Mouse (Mus musculus) CH12.LX (cell line): ENCODE measurements at regions not wholly inside any gene's neighbourhood (a gene's known extent, or its start where the extent isn't known, plus 50 kb on each side); places are given as distances from the start of the nearest gene placed in this dataset.

ENCODE experiments used
- DNase-seq: peaks from one replicate; pipeline ENCODE4 v3.0.0-alpha.2; 2013; ENCODE audit errors: extremely low read depth
- H3K27ac ChIP-seq: 2 replicates; pipeline ENCODE4 v1.5.1; 2012; ENCODE audit warnings: low read depth, mild to moderate bottlenecking, control low read depth, moderate library complexity; ENCODE audit not compliant: insufficient read depth
- H3K27me3 ChIP-seq: replicated peaks from 2 replicates; pipeline ENCODE3; 2012; ENCODE audit warnings: inconsistent platforms
- H3K36me3 ChIP-seq, 2 experiments: replicated peaks in 1 of 2; 2 replicates each; pipeline versions ENCODE3 to v1.6.1; 2012; ENCODE audit warnings: inconsistent platforms in 1 of 2, low read length in 1 of 2, mild to moderate bottlenecking in 1 of 2, mixed read lengths in 1 of 2, moderate library complexity in 1 of 2; ENCODE audit not compliant: control insufficient read depth in 1 of 2, insufficient read depth in 1 of 2
- H3K4me1 ChIP-seq, 2 experiments: 2 replicates each; pipeline ENCODE4 v1.6.1; 2012; ENCODE audit warnings: inconsistent platforms in 1 of 2, moderate library complexity in 1 of 2; ENCODE audit not compliant: insufficient read depth in 2 of 2, control insufficient read depth in 1 of 2
- H3K4me2 ChIP-seq: 2 replicates; pipeline ENCODE4 v1.6.1; 2012; ENCODE audit warnings: low read depth, mild to moderate bottlenecking, control low read depth; ENCODE audit not compliant: poor library complexity, insufficient read depth, severe bottlenecking
- H3K4me3 ChIP-seq, 3 experiments: fragments of 150-350 bp in 1 of 3; sonication (generic) in 1 of 3; replicated peaks in 1 of 3; 2 replicates each; pipeline versions ENCODE3 to v1.5.1; 2011 to 2012; ENCODE audit warnings: low read depth in 2 of 3, low read length in 2 of 3, mild to moderate bottlenecking in 2 of 3, moderate library complexity in 2 of 3, control low read depth in 1 of 3, improper control_type of control experiment in 1 of 3, inconsistent platforms in 1 of 3, mixed read lengths in 1 of 3; ENCODE audit not compliant: poor library complexity in 1 of 3
- H3K79me2 ChIP-seq: replicated peaks from 2 replicates; pipeline ENCODE4 v1.6.1; 2012; ENCODE audit warnings: mild to moderate bottlenecking, moderate library complexity; ENCODE audit not compliant: control insufficient read depth, poor library complexity, insufficient read depth, severe bottlenecking; ENCODE audit errors: extremely low read depth
- H3K9ac ChIP-seq: 2 replicates; pipeline ENCODE4 v1.6.1; 2012; ENCODE audit warnings: low read depth, mild to moderate bottlenecking, control low read depth, moderate library complexity; ENCODE audit not compliant: insufficient read depth
- H3K9me3 ChIP-seq: replicated peaks from 2 replicates; pipeline ENCODE3; 2012; ENCODE audit warnings: low read length, inconsistent platforms, mixed read lengths
- BHLHE40 ChIP-seq: IDR thresholded peaks from 2 replicates; pipeline ENCODE4 v1.6.1; 2011; ENCODE audit warnings: mild to moderate bottlenecking, low read depth, low read length, improper control_type of control experiment
- CHD1 ChIP-seq: IDR thresholded peaks from 2 replicates; pipeline ENCODE4 v1.6.1; 2012; ENCODE audit warnings: low read depth, low read length, improper control_type of control experiment, inconsistent platforms
- CHD2 ChIP-seq: IDR thresholded peaks from 2 replicates; pipeline ENCODE4 v1.6.1; 2011; ENCODE audit warnings: low read length, improper control_type of control experiment
- CTCF ChIP-seq, 2 experiments: IDR thresholded peaks in 1 of 2; conservative IDR thresholded peaks in 1 of 2; 2 replicates each; pipeline ENCODE4 v1.5.1; 2011 to 2012; ENCODE audit warnings: low read depth in 2 of 2, low read length in 2 of 2, improper control_type of control experiment in 1 of 2, inconsistent platforms in 1 of 2, mild to moderate bottlenecking in 1 of 2, moderate library complexity in 1 of 2
- EP300 ChIP-seq: IDR thresholded peaks from 2 replicates; pipeline ENCODE4 v1.6.1; 2011; ENCODE audit warnings: low read length, improper control_type of control experiment
- ETS1 ChIP-seq: conservative IDR thresholded peaks from 2 replicates; pipeline ENCODE4 v1.6.1; 2012; ENCODE audit warnings: low read depth, mild to moderate bottlenecking, inconsistent platforms, low read length, improper control_type of control experiment, moderate library complexity
- GABPA ChIP-seq: IDR thresholded peaks from 2 replicates; pipeline ENCODE4 v1.6.1; 2012; ENCODE audit warnings: low read depth, low read length, improper control_type of control experiment, inconsistent platforms; ENCODE audit not compliant: insufficient replicate concordance
- HCFC1 ChIP-seq: IDR thresholded peaks from 2 replicates; pipeline ENCODE4 v1.6.1; 2012; ENCODE audit warnings: low read depth, mild to moderate bottlenecking, inconsistent platforms, low read length, improper control_type of control experiment
- IRF4 ChIP-seq: IDR thresholded peaks from 2 replicates; pipeline ENCODE4 v1.6.1; 2014; ENCODE audit warnings: low read depth, mild to moderate bottlenecking, inconsistent platforms, low read length, improper control_type of control experiment
- JUND ChIP-seq: conservative IDR thresholded peaks from 2 replicates; pipeline ENCODE4 v1.6.1; 2011; ENCODE audit warnings: low read depth, low read length, improper control_type of control experiment
- KAT2A ChIP-seq: IDR thresholded peaks from 2 replicates; pipeline ENCODE4 v1.6.1; 2012; ENCODE audit warnings: low read length, improper control_type of control experiment, inconsistent platforms; ENCODE audit not compliant: insufficient replicate concordance
- MAFK ChIP-seq: IDR thresholded peaks from 2 replicates; pipeline ENCODE4 v1.6.1; 2011; ENCODE audit warnings: low read length, improper control_type of control experiment; ENCODE audit not compliant: insufficient replicate concordance
- MAZ ChIP-seq: IDR thresholded peaks from 2 replicates; pipeline ENCODE4 v1.6.1; 2012; ENCODE audit warnings: low read depth, mild to moderate bottlenecking, inconsistent platforms, low read length, improper control_type of control experiment, moderate library complexity
- MEF2A ChIP-seq: IDR thresholded peaks from 2 replicates; pipeline ENCODE4 v1.6.1; 2014; ENCODE audit warnings: low read depth, mild to moderate bottlenecking, inconsistent platforms, low read length, improper control_type of control experiment, borderline replicate concordance
- MYC ChIP-seq: IDR thresholded peaks from 2 replicates; pipeline ENCODE4 v1.6.1; 2011; ENCODE audit warnings: low read depth, mild to moderate bottlenecking, improper control_type of control experiment, low read length
- NELFE ChIP-seq: IDR thresholded peaks from 2 replicates; pipeline ENCODE4 v1.6.1; 2011; ENCODE audit warnings: low read depth, low read length, improper control_type of control experiment
- NRF1 ChIP-seq: IDR thresholded peaks from 2 replicates; pipeline ENCODE4 v1.6.1; 2014; ENCODE audit warnings: low read depth, mild to moderate bottlenecking, inconsistent platforms, low read length, improper control_type of control experiment, moderate library complexity
- PAX5 ChIP-seq: IDR thresholded peaks from 2 replicates; pipeline ENCODE4 v1.6.1; 2012; ENCODE audit warnings: low read length, inconsistent platforms, mixed read lengths
- POLR2A ChIP-seq: IDR thresholded peaks from 2 replicates; pipeline ENCODE4 v1.6.1; 2011; ENCODE audit warnings: low read depth, mild to moderate bottlenecking, improper control_type of control experiment, low read length
- POLR2AphosphoS2 ChIP-seq: IDR thresholded peaks from 2 replicates; pipeline ENCODE4 v1.6.1; 2011; ENCODE audit warnings: low read depth, low read length, improper control_type of control experiment
- RCOR1 ChIP-seq: conservative IDR thresholded peaks from 2 replicates; pipeline ENCODE4 v1.6.1; 2012; ENCODE audit warnings: low read depth, mild to moderate bottlenecking, inconsistent platforms, low read length, improper control_type of control experiment
- SIN3A ChIP-seq: IDR thresholded peaks from 2 replicates; pipeline ENCODE4 v1.6.1; 2012; ENCODE audit warnings: low read length, improper control_type of control experiment, inconsistent platforms
- TCF12 ChIP-seq: IDR thresholded peaks from 2 replicates; pipeline ENCODE4 v1.6.1; 2014; ENCODE audit warnings: low read depth, mild to moderate bottlenecking, inconsistent platforms, low read length, improper control_type of control experiment
- UBTF ChIP-seq: IDR thresholded peaks from 2 replicates; pipeline ENCODE4 v1.6.1; 2012; ENCODE audit warnings: low read depth, mild to moderate bottlenecking, inconsistent platforms, low read length, improper control_type of control experiment, moderate library complexity
- USF1 ChIP-seq: IDR thresholded peaks from 2 replicates; pipeline ENCODE4 v1.6.1; 2014; ENCODE audit warnings: low read depth, mild to moderate bottlenecking, inconsistent platforms, low read length, improper control_type of control experiment
- USF2 ChIP-seq: conservative IDR thresholded peaks from 2 replicates; pipeline ENCODE4 v1.6.1; 2011; ENCODE audit warnings: low read depth, low read length, improper control_type of control experiment
- ZKSCAN1 ChIP-seq: IDR thresholded peaks from 2 replicates; pipeline ENCODE4 v1.6.1; 2012; ENCODE audit warnings: low read depth, inconsistent platforms, low read length, improper control_type of control experiment, borderline replicate concordance
- ZNF384 ChIP-seq: IDR thresholded peaks from 2 replicates; pipeline ENCODE4 v1.6.1; 2012; ENCODE audit warnings: low read depth, low read length, improper control_type of control experiment, inconsistent platforms
- dilution Hi-C: fragments of 300-500 bp; cut with MboI; formaldehyde crosslinking; loops from 2 replicates; pipeline ENCODE4 v1.14.3; 2020; ENCODE audit warnings: low sequenced_read_pairs; ENCODE audit not compliant: extremely low pct_unique_long_range_greater_than_20kb, extremely low pct_ligation_motif_present
- in situ Hi-C: fragments of 300-500 bp; cut with MboI; formaldehyde crosslinking; loops from 3 replicates; pipeline ENCODE4 v1.14.3; 2019; ENCODE audit warnings: low sequenced_read_pairs, low pct_ligation_motif_present, low pct_unique_long_range_greater_than_20kb, mixed read lengths

GRCm38 (mm10) chr2:173351831-173352755 is 75.8 kb upstream of the Pmepa1 start:
- Histone ChIP-seq H3K27ac (no peak overlapping the region), H3K9me3 (no peaks in the 10 kb centered on the region), H3K4me2 (no peak overlapping the region), H3K4me3 (no peak overlapping the region), H3K27me3 (peaks cover 4% of the 10 kb centered on the region), H3K4me1 (peaks cover 12 to 23% of the 10 kb centered on the region in 2 experiments), H3K36me3 (no peaks in the 10 kb centered on the region), H3K79me2 (no peaks in the 10 kb centered on the region), H3K9ac (no peak overlapping the region)
- dilution Hi-C loops (no loop called here), in situ Hi-C loops (no loop called here)
- TF ChIP-seq CHD2 (no peak), ETS1 (no peak), ZKSCAN1 (no peak), USF1 (no peak), NRF1 (no peak), CTCF (conservative IDR thresholded peaks at IDR 0.05 in 1 of 2, IDR thresholded peaks at IDR 0.05 in 1 of 2; ENCODE audit: low read depth in 2 of 2, low read length in 2 of 2) (no peak), MEF2A (no peak), USF2 (no peak), NELFE (no peak), PAX5 (no peak), CHD1 (no peak), RCOR1 (no peak), MAFK (no peak), UBTF (no peak), TCF12 (no peak), EP300 (no peak), KAT2A (no peak), JUND (no peak), MAZ (no peak), IRF4 (no peak)
- DNase-seq = no peak

- no peak overlapping the region for H3K4me2 ChIP-seq
These were observed 76.4 kb upstream of the Pmepa1 start for GRCm38 (mm10) chr2:173352756-173353139.

More at GRCm38 (mm10) chr2:173352756-173353139, 76.4 kb upstream of the Pmepa1 start:
- dilution Hi-C loops = no loop called here
- Histone ChIP-seq H3K79me2 (no peaks in the 10 kb centered on the region), H3K9me3 (no peaks in the 10 kb centered on the region), H3K9ac (no peak overlapping the region), H3K4me3 (no peak overlapping the region), H3K4me1 (peaks cover 11 to 23% of the 10 kb centered on the region in 2 experiments), H3K36me3 (no peaks in the 10 kb centered on the region), H3K27me3 (peaks cover under 1% of the 10 kb centered on the region), H3K27ac (no peak overlapping the region)
- no peak for DNase-seq
- in situ Hi-C loops = no loop called here
- TF ChIP-seq GABPA (no peak), SIN3A (no peak), MYC (no peak), BHLHE40 (no peak), ZKSCAN1 (no peak), HCFC1 (no peak), POLR2AphosphoS2 (no peak), NELFE (no peak), MEF2A (no peak), MAFK (no peak), PAX5 (no peak), ZNF384 (no peak), POLR2A (no peak), USF2 (no peak), KAT2A (no peak), USF1 (no peak)
